Mouse (Mus musculus): ENCODE data around the gene Acp1.

Acp1 gene

DNA sequence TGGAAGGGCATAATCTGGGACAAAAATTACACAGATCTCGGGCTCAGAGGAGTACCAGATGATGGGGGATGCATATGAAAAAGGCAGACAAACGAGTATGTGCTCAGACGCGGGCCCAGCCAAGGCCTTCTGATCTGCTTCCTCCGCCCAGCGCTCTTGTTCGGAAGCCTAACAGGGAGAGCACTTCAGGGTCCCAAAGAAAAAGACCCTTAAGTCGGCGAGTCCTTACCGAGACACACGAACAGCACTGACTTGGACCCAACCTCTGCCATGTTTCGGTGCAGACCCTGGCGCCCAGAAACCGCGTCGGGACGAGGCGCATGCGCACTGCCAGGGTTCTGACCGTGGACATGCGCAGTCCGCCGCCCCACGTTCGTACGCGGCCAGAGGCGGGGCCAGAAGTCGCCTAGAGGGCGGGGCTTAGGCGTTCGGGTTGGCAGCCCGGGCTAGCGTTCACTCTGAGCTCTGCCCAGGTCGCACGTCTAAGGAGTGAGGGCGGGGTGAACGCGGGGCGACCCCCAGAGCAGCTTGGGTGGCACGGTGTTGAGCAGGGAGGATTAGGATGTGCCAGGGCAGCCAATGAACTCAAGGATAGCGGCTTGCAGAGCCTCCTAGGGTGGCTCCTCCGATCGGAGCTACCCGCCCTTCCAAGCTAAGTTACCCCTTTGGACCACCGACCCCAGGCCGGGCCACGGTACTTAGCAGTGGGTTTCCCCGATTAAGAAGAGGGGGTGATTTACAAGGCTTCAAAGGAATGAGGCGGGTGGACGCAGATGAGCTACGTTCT, at the start of gene Acp1, which contains the start of gene Sh3yl1:
Gene Acp1, minus strand, starts transcription at position 329 of the 787 bp plus-strand sequence.
Gene Sh3yl1, plus strand, starts transcription at position 408 of the 787 bp plus-strand sequence.
- DNase-seq (ENCODE audit: low spot score in 2 of 2) = peak; percentile 93 to 95

DNA sequence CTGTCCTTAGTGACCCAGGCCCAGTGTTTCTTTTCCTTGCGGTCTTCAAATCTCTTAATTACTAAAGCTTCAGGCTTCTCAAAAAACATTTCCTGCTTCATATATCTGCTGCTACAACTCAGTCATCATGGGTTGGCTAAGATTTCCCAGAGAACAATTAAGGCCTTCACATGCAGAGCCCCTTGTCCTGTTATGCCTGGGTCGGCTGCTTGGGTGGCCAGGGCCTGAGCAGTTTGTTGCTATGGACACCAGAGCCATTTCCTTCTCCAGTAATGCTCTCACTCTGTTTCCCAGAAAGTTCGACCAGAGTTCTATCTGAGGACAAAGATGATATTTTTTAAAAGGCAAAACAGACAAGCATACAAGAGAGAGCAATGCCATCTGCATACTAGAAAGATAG, 32.8 kb upstream of the Acp1 start:
- no peak for DNase-seq (ENCODE audit: low spot score in 2 of 2)

DNA sequence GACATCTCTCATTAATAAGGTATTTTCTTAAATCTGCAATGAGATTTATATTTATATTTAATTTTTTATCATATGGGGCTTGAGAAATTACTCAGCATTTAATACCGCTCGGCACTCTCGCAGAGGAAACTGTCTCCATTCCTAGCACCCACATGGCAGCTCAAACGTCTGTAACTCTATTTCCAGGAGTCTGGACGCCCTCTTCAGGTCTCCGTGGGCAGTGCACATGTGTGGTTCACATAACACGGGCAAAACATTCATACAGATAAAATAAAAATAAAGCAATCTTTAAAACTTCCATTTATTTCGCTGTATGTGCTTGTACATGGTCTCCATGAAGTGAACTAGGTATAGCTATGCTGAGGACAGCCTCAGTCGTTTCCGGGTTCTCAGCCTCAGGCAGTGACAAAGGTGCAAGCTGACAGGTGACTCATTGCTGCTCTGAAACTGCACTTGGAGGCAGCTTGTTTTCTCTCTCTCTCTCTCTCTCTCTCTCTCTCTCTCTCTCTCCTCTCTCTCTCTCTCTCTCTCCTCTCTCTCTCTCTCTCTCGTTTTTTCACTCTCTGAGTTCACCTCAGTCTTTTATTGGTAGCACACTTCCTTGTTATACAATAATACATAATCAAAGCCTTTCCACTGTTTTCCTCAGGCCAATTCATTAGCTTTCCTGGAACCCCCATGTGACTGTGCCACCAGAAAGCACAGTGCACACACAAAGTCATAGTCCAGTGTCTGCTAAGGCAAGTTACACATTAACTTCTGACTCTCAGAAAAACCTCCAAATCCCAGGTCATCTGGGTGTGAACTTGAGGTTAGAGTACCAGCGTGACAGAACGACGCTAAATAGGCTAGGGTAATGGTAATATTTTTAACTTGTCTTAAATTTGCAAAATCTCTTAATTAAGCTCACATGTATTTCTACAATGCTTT, 31.9 kb upstream of the Acp1 start:
- no peak for DNase-seq (ENCODE audit: low spot score in 2 of 2)

DNA sequence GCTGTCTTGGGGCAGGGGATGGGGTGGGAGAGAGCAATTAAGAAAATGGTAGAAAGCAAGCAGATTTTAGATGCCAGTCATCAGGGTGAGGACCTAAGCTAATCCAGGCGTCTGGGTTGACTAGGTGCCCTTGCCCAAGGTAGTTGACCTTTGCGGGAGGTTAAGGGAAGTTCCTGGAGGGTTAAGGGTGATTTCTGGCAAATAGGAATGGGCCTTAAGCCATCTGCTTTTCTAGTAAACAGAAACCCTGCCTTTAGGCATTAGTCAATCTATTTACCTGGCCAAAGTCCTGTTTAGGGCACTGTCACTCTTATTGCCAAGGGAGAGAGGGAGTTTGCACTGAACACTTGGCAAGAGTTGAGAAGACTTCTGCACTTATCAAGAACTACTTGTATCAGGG, 25.5 kb upstream of the Acp1 start:
- no peak for DNase-seq (ENCODE audit: low spot score in 2 of 2)

DNA sequence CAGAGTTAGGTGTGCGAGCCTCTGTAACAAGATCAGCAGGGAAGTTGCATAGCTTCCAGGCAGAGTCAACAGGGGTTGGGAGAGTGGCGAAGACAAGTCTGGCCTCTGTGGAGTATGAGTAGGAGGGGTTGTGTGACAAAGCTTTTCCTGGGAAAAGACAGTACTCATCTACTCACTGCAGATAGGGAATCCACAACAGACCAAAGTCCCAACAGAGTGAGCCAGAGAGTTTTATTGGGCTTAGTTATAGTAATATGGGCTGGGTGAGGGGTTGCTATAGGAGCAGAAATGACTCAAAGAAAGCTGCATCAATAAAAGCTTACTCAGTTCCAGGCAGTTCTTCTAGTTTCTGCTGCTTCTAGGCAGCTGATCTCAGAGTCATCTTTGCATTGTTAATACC, 21.9 kb upstream of the Acp1 start:
- DNase-seq (ENCODE audit: low spot score in 2 of 2) = no peak

DNA sequence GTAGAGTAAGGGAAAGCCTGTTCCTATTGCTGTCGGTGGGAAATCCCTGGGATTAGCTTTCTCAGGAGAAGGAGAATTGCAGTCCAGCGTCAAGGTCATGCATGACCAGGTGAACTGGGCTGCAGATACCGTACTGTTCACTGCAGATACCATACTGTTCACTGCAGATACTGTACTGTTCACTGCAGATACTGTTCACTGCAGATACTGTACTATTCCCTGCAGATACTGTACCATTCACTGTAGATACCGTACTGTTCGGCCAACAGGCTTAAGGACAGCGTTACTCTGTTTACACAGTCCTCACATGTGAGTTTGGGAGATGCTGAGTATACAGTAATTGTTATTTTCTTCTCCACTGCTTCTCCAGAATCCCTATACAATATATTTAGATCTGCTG, 16.8 kb upstream of the Acp1 start:
- no peak for DNase-seq (ENCODE audit: low spot score in 2 of 2)

DNA sequence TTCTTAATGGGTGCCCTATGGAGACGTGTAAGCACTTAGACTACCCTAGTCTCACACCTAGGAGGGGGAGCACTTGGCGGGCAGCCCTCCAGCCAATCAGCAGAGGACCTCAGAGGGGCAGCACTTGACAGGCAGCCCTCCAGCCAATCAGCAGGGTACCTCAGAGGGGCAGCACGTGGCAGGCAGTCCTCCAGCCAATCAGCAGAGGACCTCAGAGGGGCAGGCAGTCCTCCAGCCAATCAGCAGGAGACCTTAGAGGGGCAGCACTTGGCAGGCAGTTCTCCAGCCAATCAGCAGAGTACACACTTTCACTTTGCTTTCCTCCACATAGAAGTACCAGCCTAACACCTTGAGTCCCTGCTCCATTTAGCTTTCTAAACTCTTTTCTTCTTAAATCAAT, 11.0 kb upstream of the Acp1 start:
- DNase-seq (ENCODE audit: low spot score in 2 of 2) = no peak

DNA sequence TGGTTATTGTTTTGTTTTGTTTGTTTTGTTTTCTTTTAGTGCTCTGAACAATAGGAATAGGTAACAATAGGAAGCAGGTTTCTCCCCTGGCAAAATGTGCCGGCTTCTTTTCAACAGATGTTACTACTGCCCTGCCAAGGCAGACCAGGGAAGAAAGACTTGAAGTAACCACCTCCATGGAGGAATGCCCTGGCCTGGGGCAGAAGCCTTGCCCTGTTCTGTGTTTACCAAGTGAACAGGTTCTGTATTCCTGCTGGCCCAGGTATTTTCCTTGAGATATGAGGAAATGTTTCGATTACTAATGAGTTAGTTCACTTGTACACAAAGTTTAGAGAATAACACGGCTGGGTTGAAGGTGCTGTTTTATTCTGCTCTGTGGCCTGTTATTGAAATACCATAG, 1.5 kb upstream of the Acp1 start:
- DNase-seq (ENCODE audit: low spot score in 2 of 2) = no peak

DNA sequence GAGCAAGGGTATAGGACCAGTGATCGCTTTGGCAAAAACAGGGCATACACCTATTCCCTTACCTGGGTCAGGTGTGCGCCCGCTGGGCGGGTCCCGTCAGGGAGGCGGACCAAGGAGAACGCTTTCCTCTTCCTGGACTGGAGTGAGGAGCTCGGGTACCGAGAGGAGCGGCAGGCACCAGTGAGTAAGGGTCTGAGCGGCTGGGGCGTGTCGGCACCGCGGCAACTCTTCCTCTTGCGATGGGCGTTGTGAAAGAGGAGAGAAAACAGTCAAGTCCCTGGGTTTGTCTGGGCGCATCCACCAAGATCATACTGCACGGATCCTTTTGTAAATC, 626 bp upstream of the Acp1 start:
- peak in 1 of 2 experiments; percentile 42 for DNase-seq (ENCODE audit: low spot score in 2 of 2)

DNA sequence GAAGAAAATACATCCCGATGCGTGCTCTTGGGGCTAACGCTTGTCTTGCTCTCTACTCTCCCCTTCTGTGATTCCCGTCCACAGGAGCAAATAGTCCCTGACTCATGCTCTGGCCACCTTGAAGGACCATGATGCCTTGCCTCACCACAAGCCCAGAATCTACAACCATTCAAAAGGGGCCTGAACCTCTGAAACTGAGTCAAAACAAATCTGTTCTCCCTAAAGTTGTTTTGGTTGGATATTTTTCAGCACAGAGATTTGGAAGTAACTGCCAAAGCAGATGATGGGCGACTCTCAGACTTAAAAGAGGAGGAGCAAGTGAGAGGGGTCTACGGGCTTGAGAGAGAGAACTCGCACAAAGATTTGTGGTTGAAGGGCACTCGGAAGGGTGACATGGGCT, 529 bp downstream of the Acp1 start:
- no peak for DNase-seq (ENCODE audit: low spot score in 2 of 2)

DNA sequence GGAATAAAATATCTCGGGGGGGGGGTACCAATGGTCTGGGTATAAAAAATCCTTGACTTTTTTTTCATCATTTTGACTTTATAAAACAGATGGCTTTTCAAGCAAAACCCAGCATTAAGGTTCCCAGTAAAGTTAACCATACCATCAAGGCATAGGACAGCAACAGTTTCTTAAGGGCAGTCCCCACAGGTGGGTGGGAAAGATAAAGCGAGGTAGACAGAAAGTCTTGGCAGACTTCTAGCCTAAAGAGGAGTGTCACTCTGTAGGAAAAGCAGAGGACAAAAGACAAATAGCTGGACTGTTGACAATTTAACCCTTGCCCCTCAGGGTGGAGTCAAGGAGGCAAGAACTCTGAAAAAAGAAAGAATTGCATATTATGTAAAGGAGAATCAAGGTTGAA, 1.5 kb downstream of the Acp1 start:
- no peak for DNase-seq (ENCODE audit: low spot score in 2 of 2)

DNA sequence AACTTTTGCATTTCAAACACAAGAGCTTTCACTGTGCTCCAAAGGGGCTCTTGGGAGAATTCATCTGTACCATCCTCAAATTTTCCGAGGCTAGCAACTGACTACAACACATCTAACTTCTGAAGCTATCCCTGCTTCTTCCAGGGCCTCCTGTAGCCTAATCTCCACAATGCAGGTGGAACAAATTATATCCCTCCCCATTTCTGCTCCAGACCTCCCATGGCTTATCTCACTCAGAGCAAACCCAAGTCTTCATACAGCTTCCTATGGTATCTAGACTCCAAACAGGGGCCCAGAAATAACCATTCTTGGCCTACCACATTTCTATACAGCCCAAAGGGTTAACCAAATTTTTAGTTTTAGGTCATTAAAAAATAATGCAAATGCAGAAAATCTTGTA, 2.7 kb downstream of the Acp1 start:
- no peak for DNase-seq (ENCODE audit: low spot score in 2 of 2)

DNA sequence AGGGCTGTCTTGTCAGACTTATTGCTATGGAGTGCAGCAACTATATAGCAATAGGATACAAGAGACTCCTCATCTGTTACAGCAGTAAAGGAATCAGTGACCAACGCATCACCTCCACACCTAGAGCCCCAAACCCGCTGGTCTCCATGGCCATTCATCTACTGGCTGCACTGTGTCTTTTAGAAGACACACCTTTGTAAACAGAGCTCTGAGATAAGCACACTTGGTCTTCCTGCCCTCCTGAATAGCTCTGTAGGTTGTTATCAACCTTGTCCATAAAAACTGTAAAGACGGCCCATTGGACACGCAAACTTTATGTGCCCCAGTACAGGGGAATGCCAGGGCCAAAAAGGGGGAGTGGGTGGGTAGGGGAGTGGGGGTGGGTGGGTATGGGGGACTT, 14.3 kb downstream of the Acp1 start:
- no peak for DNase-seq (ENCODE audit: low spot score in 2 of 2)

DNA sequence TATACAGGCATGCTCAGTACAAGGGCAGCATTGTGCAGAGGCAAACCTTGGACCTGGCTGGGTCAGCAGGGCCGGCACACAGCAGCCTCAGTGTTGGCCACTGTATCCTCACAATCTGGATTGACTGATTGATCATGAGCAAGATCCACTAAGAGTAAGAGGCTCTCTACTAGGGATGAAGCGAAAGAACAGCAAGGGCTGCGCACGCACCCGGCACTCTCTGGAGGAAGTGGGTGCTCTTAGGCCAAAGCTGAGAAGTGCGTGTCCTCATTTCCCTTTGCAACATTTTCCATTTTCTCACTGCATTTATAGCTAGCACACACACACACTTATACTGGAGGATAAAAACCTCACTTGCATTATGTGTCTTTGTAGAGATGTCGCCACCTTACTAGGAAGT, 20.0 kb downstream of the Acp1 start:
- no peak for DNase-seq (ENCODE audit: low spot score in 2 of 2)

DNA sequence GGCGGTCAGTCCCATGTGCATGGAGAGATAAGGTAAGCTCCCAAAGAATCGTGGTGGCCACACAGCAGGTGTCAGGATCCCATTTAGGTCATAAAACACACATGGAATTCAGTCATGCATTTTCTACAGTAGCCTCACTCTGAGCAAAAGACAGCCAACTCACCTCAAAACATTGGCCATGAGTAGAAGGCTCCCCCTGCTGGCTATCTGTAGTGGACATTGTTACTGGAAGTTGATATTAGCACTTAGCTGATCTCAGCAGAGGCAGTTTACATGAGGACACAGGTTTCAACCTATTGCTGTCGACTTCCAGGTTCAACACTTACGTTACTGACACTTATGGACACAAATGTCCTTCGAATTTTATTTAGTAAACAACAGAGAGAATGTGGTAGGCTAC, 21.3 kb downstream of the Acp1 start:
- DNase-seq (ENCODE audit: low spot score in 2 of 2) = peak; percentile 83 to 84

DNA sequence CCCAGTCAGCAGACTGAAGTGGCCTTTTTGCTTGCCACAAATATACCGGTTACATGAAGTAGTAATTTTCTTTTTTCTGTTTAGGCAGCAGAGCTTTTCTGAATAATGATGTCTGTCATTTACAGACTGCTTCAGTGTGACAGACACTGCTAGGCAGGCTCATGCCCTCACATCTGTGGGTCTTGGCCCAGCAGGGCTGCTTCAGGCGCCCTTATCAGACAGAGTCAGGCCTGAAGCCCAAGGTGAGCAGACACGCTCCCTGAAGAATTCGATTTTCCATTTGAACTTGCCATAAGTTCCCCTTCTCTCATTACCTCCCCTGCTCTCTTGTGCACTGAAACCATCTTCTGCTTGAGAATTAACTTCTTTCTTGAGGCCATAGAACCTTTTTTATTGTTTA, 23.4 kb downstream of the Acp1 start:
- no peak for DNase-seq (ENCODE audit: low spot score in 2 of 2)

DNA sequence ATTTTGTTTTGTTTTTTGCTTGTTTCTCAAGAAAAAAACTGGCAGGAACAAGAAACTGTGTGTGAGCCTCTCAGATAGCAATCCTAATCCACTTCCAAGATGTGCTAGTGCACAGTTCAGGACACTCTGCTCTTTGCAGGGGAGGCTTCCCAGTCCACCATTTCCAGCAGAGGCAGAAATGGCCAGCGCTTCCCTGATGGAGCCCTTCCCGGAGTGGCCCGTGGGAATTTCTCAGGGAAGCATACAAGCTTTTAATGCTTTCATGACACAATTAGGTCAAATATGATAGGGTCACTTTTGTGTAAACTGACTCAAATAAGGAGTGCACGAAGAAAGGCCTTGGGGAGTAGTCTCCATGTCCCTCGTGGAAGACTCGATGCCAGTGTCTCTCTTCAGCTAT, 25.5 kb downstream of the Acp1 start:
- DNase-seq (ENCODE audit: low spot score in 2 of 2) = no peak

DNA sequence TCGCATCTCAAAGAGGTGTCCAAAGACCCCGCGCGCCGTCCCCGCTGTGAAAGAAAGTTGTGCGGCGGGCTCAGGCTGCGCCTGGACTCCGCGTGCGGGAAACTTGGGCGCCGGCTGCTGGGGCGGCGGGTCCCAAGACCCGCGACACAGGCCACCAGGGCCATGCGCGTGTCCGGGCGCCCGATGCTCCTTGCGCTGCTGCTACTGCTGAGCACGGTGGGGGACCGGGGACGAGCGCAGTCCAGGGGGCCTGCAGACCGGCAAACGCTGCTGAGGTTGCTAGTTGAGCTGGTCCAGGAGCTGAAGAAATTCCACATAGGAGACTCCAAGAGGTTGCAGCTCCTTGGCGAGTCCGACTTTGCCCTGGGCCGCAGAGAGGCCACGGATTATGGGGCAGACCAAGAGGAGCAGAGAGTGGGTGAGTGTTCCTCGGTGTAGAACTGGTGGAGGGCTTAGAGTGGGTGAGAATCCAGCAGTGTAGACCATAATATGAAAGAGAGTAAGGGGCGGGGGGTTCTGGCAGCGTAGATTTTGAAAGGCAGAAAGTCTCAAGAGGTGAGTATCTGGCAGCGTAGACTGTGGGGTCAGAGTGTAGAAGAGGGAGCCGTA, 26.7 kb downstream of the Acp1 start:
- DNase-seq (ENCODE audit: low spot score in 2 of 2) = no peak

DNA sequence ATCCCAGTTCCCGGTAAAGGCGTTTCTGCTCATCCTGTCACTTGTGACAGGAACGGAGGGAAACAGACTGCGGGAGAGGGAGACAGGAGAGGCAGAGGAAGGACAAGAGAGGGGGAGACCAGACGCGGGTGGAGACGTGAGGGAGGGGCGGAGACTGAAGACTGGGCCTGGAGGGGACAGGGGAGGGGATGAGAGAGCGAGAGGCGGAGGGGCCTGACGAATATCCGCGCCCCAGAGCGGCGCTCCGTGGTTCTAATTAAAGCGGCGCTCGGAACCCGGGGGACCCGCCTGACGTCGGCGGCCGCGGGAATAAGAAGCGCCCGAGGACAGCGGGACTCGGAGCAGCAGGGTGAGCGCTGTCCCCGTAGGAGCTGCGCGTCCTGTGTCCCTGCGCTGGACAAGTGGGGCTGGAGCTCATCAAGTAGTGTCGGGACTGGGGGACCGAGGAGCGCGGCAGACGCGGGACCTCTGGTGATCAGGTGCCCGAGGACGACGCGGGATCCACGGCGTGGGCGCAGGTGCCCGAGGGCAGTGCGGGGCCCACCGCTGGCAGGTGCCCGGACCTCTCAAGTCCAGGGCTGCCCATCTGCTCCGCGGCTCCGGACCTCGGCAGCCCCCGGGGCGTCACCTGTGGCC, 27.3 kb downstream of the Acp1 start, which contains the start of gene Alkal2:
Gene Alkal2, plus strand, starts transcription at position 337 of the 636 bp plus-strand sequence.
- DNase-seq (ENCODE audit: low spot score in 2 of 2) = peak in 1 of 2 experiments; percentile 11

DNA sequence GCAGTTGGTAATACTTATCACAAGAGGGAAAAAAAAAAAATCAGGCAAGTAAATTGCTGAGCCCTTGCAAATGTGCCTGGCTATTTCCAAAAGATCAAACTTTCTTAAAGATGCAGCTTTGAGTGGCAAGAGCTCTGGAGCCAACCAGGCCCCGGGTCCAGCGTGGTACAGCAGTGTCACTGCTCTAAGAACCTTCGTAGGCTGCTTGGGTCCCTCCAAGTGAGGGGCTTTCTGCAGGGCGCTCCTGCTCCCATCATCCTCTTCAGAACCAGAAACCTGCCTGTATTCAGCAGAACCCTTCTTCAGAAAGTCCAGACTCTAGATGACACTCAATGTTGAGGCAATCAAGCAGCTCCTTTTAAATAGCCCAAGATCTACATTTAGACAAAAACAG, 27.8 kb downstream of the Acp1 start:
- DNase-seq (ENCODE audit: low spot score in 2 of 2) = no peak

DNA sequence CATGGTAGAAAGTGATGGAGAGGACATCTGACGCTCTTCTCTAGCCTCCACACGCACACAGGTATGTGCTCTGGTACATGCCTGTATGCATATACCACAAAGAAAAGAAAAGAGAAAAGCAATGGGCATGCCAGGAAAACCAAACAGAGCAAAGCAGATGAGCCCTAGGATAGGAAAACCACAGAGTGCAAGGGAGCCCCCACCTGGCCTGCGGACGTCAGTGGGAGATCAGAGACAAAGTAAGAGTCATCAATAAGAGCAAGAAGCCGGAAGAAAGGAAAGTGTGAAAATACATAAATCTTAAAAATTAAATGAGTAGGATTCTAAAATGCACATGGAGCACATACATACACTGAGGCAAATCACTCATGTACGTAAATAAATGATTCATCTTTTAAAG, 31.9 kb downstream of the Acp1 start:
- no peak for DNase-seq (ENCODE audit: low spot score in 2 of 2)

DNA sequence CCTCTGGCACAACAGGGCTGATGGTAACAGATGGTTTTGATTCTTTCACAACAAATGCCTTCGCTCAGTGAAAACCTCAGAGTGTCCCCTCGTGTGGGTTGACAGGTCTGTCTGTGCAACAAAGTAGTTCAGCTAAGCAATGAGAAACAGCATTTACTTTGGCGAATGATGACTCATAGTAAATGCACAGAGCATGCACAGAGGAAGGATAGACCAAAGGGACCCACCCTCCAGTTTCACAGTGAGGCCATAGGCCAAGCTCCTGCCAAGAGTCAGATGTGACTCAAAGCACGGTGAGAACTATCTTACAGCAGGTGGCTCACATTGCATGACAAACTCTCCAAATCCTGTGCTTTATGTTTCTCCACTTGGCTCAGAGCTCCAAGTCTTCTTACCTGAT, 45.6 kb downstream of the Acp1 start:
- DNase-seq (ENCODE audit: low spot score in 2 of 2) = no peak
